Mouse (Mus musculus) C2C12 (cell line): ENCODE measurements around the gene Prrx1.

ENCODE experiments used
- CTCF ChIP-seq: IDR thresholded peaks from one replicate; pipeline ENCODE4 v1.5.1; 2011; ENCODE audit not compliant: control insufficient read depth, insufficient read depth, insufficient read length
- USF1 ChIP-seq: IDR thresholded peaks from one replicate; pipeline ENCODE4 v1.6.1; 2011; ENCODE audit warnings: low read depth, mild to moderate bottlenecking, control low read depth, moderate library complexity

- TF ChIP-seq USF1 (no peak), CTCF (no peak)
Measured at GRCm38 (mm10) chr1:163344931-163345330, 31.4 kb upstream of the Prrx1 start.
